Mouse (Mus musculus) gastrocnemius, adult 2 months (tissue): ENCODE data around the gene Fam114a2. TPM values are rescaled to one million over a fixed set of nuclear protein-coding genes. Genes with fewer than 3 reads are reported as not detected.

Source experiments
- DNase-seq: peaks from one replicate; pipeline ENCODE4 v3.0.0; 2022
- H3K27ac ChIP-seq: fragments of 200-600 bp; 2 replicates; pipeline ENCODE4 v1.8.1; 2022; ENCODE audit warnings: mild to moderate bottlenecking
- H3K4me3 ChIP-seq: fragments of 200-600 bp; 2 replicates; pipeline ENCODE4 v1.8.1; 2022; ENCODE audit warnings: mild to moderate bottlenecking, moderate library complexity
- CTCF ChIP-seq: fragments of 200-600 bp; IDR thresholded peaks from 2 replicates; pipeline ENCODE4 v1.8.1; 2022; ENCODE audit warnings: antibody characterized with exemption, mild to moderate bottlenecking, moderate library complexity
- intact Hi-C: fragments of 180-260 bp; cut with DNase I; formaldehyde crosslinking; loops from one replicate; pipeline ENCODE4 v1.15.1; 2025
- total RNA-seq, 2 experiments: library from RNA; stranded (reverse); gene quantifications; 2 replicates each; pipeline ENCODE4 v1.2.3; 2021

The Fam114a2 gene
- total RNA-seq, 2 experiments from 2014 or later = 48.6 to 50.9 TPM

DNA sequence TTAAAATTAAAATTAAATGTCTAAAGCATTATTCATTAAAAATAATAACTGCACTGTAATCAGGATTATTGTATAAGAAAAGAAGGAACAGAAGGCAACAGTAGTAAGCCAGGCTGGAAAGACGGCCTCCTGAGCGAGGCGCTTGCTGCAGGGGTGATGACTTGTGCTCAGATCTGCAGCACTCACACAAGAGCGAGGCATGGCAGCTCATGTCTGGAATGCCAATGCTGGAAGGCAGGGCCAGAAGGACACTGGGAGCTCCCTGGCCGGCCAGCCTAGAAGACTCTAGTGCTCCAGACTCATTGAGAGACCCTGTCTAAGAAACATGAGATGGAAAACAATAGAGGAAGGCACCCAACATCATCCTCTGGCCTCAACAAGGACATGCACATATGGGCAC is 15.3 kb downstream of the Fam114a2 start:
- TF ChIP-seq CTCF = no peak
- Histone ChIP-seq H3K4me3 (no peak overlapping the region), H3K27ac (no peak overlapping the region)
- intact Hi-C loops = no loop called here
- DNase-seq = no peak

GRCm38 (mm10) chr11:57498215-57498614 is 20.2 kb downstream of the Fam114a2 start:
- no peak overlapping the region for H3K27ac ChIP-seq
- intact Hi-C loops = no loop called here
- H3K4me3 ChIP-seq = no peak overlapping the region
- TF ChIP-seq CTCF = no peak
- DNase-seq = no peak

GRCm38 (mm10) chr11:57497701-57498100 is 20.7 kb downstream of the Fam114a2 start:
- DNase-seq = no peak
- Histone ChIP-seq H3K4me3 (no peak overlapping the region), H3K27ac (no peak overlapping the region)
- intact Hi-C loops = no loop called here
- no peak for TF ChIP-seq CTCF

- no peak overlapping the region for H3K27ac ChIP-seq
- no peak for DNase-seq
- TF ChIP-seq CTCF = no peak
- intact Hi-C loops = no loop called here
- no peak overlapping the region for H3K4me3 ChIP-seq
These were observed 21.9 kb downstream of the Fam114a2 start for GRCm38 (mm10) chr11:57496462-57497039.

DNA sequence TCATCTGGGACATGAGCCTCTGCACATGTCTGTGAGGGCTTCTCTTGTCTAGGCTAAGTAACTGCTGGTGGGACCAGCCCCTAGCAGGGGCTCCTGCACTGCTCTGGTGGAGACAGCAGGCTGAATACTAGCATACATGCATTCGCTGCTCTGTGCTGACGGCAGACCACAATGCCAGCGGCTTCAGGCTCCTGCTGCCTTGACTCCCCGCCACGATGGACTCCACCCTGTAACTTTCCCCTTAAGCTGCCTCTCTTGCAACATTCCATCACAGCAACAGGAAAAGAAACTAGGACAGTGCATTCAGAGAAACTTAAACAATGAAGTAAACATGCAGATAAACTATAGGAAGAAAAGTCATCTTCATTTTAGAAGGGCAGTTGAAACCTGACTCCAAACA is 30.0 kb downstream of the Fam114a2 start:
- H3K4me3 ChIP-seq = no peak overlapping the region
- H3K27ac ChIP-seq = no peak overlapping the region
- intact Hi-C loops = no loop called here
- TF ChIP-seq CTCF = no peak
- DNase-seq = no peak

- Histone ChIP-seq H3K27ac (no peak overlapping the region), H3K4me3 (no peak overlapping the region)
- intact Hi-C loops = no loop called here
- DNase-seq = no peak
- TF ChIP-seq CTCF = no peak
These were observed 40.3 kb downstream of the Fam114a2 start for GRCm38 (mm10) chr11:57478077-57478476.

DNA sequence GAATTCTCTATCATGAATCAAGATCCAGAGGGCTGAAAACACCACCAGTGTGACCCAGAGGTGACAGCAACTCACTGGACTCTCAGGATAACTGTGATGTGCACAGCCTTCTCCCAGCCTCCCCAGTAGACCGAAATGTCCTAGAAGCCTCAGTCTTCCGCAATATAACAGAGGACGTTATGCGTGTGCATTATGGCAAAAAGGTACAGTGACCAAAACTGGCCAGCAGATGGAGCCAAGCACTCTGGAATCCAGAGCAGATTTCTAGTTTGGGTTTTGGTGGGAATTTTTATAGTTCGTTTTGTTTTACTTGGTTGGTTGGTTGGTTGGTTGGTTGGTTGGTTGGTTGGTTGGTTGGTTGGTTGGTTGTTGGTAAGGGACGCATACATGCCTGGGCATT is 43.3 kb downstream of the Fam114a2 start:
- Histone ChIP-seq H3K27ac (no peak overlapping the region), H3K4me3 (no peak overlapping the region)
- peak; percentile 64 for TF ChIP-seq CTCF
- DNase-seq = peak; percentile 48
- intact Hi-C loops = no loop called here

DNA sequence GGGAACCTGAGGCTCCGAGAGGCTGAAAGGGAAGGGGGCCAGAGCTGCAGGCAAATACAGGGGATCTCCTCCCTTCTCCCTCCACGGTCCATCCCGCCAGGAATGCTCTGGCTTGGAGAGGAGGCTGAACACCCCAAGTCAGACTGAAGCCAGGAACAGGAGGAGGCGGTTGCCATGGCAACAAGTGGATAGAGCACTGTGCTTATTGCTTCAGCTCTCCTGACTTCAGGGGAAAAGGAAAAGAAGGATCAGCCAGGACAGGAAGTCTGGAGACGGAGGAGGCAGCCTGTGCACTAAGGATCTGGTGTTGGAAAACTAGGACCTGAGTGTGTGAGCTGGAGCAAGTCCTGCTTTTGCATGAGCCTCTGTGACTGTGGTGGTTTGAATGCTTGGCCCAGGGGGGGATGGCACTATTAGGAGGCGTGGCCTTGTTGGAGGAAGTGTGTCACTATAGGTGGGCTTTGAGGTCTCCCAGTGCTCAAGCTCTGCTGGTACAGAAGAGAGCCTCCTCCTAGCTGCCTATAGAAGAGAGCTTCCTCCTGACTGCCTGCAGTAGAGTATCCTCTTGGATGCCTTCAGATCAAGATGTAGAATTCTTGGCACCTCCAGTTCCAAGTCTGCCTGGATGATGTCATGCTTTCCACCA is 44.0 kb downstream of the Fam114a2 start:
- no peak overlapping the region for H3K4me3 ChIP-seq
- intact Hi-C loops = no loop called here

GRCm38 (mm10) chr11:57470979-57471378 is 47.4 kb downstream of the Fam114a2 start:
- TF ChIP-seq CTCF = no peak
- DNase-seq = no peak
- no peak overlapping the region for H3K27ac ChIP-seq
- no peak overlapping the region for H3K4me3 ChIP-seq
- intact Hi-C loops = no loop called here

More for the DNA sequence above, 44.0 kb downstream of the Fam114a2 start:
- no peak overlapping the region for H3K27ac ChIP-seq
- no peak for DNase-seq
- TF ChIP-seq CTCF = no peak

DNA sequence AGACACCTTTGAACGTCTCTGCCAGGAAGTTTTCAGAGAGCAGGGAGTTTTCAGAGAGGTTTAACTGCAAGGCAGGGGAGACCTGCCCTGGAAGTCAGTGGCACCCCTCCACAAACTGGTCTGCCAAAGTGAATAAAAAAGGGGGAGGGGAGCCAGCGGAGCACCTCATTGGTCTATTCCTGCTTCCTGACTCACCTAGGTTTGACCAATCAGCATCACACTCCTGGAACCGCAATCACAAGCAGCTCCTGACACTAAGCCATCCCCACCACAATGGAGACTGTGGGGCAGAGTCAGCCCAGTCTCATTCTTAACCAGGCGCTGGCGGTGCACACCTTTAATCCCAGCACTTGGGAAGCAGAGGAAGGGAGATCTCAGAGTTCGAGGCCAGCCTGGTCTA is 48.4 kb downstream of the Fam114a2 start:
- no peak for DNase-seq
- no peak overlapping the region for H3K4me3 ChIP-seq
- H3K27ac ChIP-seq = no peak overlapping the region
- TF ChIP-seq CTCF = no peak
- intact Hi-C loops = no loop called here

GRCm38 (mm10) chr11:57468706-57469105 is 49.7 kb downstream of the Fam114a2 start:
- DNase-seq = no peak
- intact Hi-C loops = loop anchor here (5.0 kb wide), 1 partner anchor 1336 kb away; no protein-coding TSS in a partner anchor
- no peak overlapping the region for H3K27ac ChIP-seq
- H3K4me3 ChIP-seq = no peak overlapping the region
- peak; percentile 45 for TF ChIP-seq CTCF

DNA sequence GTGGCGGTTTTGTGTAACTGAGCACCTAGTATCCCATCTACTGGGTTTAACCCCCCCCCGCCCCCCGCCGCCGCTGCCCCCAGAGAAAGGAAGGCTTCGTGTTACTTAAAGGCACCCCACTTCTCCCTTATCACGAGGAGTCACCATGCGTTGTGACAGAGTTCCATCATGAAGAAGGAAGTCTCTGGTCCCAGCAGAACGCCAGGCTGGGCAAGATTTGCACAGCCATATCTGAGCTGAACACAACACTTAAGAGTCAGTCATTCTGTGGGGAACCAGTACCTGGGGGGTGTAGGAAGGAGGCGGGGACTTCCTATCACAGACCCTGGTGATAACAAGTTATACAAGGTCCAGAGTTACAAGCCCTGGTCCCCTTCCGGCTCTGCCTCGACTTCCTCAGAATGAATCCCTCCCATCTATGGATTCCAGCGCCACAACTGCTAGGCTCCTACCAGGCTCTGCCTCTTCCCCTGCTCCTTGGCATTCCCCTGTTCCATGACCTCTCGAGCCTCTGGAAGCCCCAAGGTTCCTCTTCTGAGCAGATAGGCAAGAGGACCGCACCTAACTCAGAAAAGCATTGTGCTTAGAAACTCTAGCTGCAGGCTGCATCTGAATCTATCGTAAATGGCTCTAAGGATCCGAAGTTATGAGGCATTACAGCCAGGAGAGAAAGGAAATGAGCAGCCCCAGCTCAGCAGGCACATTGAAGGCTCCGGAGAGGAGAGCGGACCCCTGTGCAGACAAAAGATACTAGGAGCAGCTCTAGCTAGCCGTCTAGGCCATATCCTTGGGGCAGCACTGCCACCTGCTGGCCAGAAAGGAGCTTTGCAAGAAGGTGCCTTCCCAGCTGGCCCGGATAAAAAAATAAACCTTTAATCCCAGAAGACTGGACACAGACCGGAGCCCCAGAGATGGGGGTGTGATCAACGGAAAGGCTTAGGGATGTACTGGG is 51.0 kb downstream of the Fam114a2 start:
- peak; percentile 55 for DNase-seq
- intact Hi-C loops = loop anchor here (2.0 to 5.0 kb wide), 2 partner anchors 41 to 1335 kb away; no protein-coding TSS in a partner anchor
- peak; percentile 94 for TF ChIP-seq CTCF
- H3K27ac ChIP-seq = no peak overlapping the region
- no peak overlapping the region for H3K4me3 ChIP-seq

DNA sequence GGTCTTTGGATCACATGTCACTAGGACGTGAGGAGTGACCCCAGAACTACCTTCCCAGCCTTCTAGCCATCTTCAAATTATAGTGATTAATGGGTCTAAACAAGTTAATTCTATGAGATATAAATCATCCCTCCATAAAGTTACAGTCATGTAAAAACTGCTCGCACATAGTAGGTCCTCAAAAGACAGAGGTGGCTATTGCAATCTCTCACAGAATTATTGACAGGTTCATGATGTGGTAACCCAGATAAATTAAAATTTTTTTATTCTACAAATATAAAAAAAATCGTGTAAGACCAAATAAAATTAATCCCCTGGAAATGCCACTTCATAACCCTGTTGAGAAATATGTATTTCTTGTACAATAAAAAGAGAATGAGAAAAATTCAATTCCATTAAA is 52.6 kb downstream of the Fam114a2 start:
- no peak for TF ChIP-seq CTCF
- Histone ChIP-seq H3K4me3 (no peak overlapping the region), H3K27ac (no peak overlapping the region)
- DNase-seq = no peak
- intact Hi-C loops = loop anchor here (2.0 to 5.0 kb wide), 2 partner anchors 39 to 1334 kb away; no protein-coding TSS in a partner anchor
